ENCODE assay signal across 11 mouse cellular contexts in the genomic region with DNA sequence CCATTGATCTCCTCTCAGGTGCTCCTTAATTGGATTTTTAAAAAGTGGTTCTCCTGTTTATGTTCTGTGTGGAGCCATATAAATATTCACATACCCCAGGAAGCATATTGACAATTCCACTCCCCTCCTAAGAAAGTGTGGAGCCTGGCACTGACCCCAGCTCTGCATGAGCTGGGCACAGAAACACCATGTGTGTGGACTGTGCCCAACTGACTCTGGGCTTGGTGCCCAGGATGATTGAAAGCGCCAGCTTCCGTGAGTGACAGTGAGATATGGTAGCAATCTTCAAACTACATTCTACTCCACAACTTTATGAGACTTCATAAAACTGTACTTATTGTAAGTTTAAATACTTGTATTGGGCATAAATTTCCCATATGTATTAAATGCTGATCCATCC. TPM values are rescaled to one million over a fixed set of nuclear protein-coding genes. Genes with fewer than 3 reads are reported as not detected.
DNase-seq lines count a peak whose midpoint lies in the region; ATAC-seq and TF ChIP-seq lines count a peak whose summit lies in the region.
"Had no signal": no experiment of that assay in that cellular context is flagged by ENCODE, and none has a peak within 500 bp of the region (broad histone marks: within the 10 kb centered on the region; RNA-seq: fewer than 3 reads in every experiment).

No protein-coding gene starts in this region.

- H3K36me3 ChIP-seq in kidney, embryonic 14.5 days (ENCODE audit: control insufficient read depth, insufficient read depth, low read length), result no peaks in the 10 kb centered on the region
- H3K36me3 ChIP-seq in heart, postnatal 0 days (replicated peaks; ENCODE audit: control insufficient read depth, insufficient read depth, low read length), result no peaks in the 10 kb centered on the region
- H3K36me3 ChIP-seq in lung, postnatal 0 days (ENCODE audit: insufficient read depth, low read length), result no peaks in the 10 kb centered on the region
- H3K36me3 ChIP-seq: heart, embryonic 15.5 days had no signal

- H3K27me3 ChIP-seq in kidney, embryonic 14.5 days (ENCODE audit: control insufficient read depth, insufficient read depth, low read length), result no peaks in the 10 kb centered on the region
- H3K27me3 ChIP-seq in heart, postnatal 0 days (ENCODE audit: control insufficient read depth, insufficient read depth, low read length), result no peaks in the 10 kb centered on the region
- H3K27me3 ChIP-seq in lung, postnatal 0 days (replicated peaks; ENCODE audit: insufficient read depth, low read length), result no peaks in the 10 kb centered on the region
- H3K27me3 ChIP-seq: heart, embryonic 15.5 days; megakaryocyte, embryonic 14.5 days had no signal

- 89% methylated on average over 2 of the region's 2 CpGs for WGBS in kidney, embryonic 14.5 days
- 29% methylated on average over 2 of the region's 2 CpGs for WGBS in heart, postnatal 0 days
- 80% methylated on average over 2 of the region's 2 CpGs for WGBS in lung, postnatal 0 days

- no peak overlapping the region for H3K4me3 ChIP-seq in kidney, embryonic 14.5 days (ENCODE audit: low read length)
- H3K4me3 ChIP-seq in heart, postnatal 0 days (ENCODE audit: low read depth, low read length), result no peak overlapping the region
- H3K4me3 ChIP-seq in lung, postnatal 0 days (ENCODE audit: low read depth, low read length), result no peak overlapping the region
- H3K4me3 ChIP-seq: heart, embryonic 15.5 days; megakaryocyte, embryonic 14.5 days had no signal

- no peaks in the 10 kb centered on the region for H3K4me1 ChIP-seq in kidney, embryonic 14.5 days (ENCODE audit: control insufficient read depth, insufficient read depth, low read length)
- no peaks in the 10 kb centered on the region for H3K4me1 ChIP-seq in heart, postnatal 0 days (ENCODE audit: control insufficient read depth, insufficient read depth)
- H3K4me1 ChIP-seq in lung, postnatal 0 days (ENCODE audit: insufficient read depth, low read depth, low read length), result no peaks in the 10 kb centered on the region
- H3K4me1 ChIP-seq: heart, embryonic 15.5 days had no signal

- no peak for TF ChIP-seq EP300 in heart, postnatal 0 days (IDR thresholded peaks at IDR 0.05; ENCODE audit: low read depth)
- no peak for TF ChIP-seq EP300 in lung, postnatal 0 days (IDR thresholded peaks at IDR 0.05)

- no peak overlapping the region for H3K9ac ChIP-seq in kidney, embryonic 14.5 days (ENCODE audit: low read depth, low read length)
- no peak overlapping the region for H3K9ac ChIP-seq in heart, postnatal 0 days (replicated peaks; ENCODE audit: low read depth, low read length)
- no peak overlapping the region for H3K9ac ChIP-seq in lung, postnatal 0 days (replicated peaks; ENCODE audit: low read depth)
- H3K9ac ChIP-seq: heart, embryonic 15.5 days had no signal

- no peaks in the 10 kb centered on the region for H3K9me3 ChIP-seq in kidney, embryonic 14.5 days (ENCODE audit: control insufficient read depth, low read length)
- no peaks in the 10 kb centered on the region for H3K9me3 ChIP-seq in heart, postnatal 0 days (replicated peaks; ENCODE audit: control insufficient read depth, low read length)
- no peaks in the 10 kb centered on the region for H3K9me3 ChIP-seq in lung, postnatal 0 days (ENCODE audit: low read length)
- H3K9me3 ChIP-seq: heart, embryonic 15.5 days; megakaryocyte, embryonic 14.5 days had no signal

- no peak for TF ChIP-seq CTCF in heart, postnatal 0 days (IDR thresholded peaks at IDR 0.05; ENCODE audit: low read depth)
- no peak for TF ChIP-seq CTCF in lung, postnatal 0 days (IDR thresholded peaks at IDR 0.05)

- peak; percentile 5 for DNase-seq in kidney, adult 11 months
- DNase-seq in adrenal gland, postnatal 25 days, result peak; percentile 29
- peak; percentile 57 for DNase-seq in cerebellum, adult 8-10 months
- DNase-seq in heart, postnatal 0 days (ENCODE audit: low spot score), result peak; percentile 63
- no peak for DNase-seq in lung, postnatal 0 days (ENCODE audit: low spot score)
- no peak for DNase-seq in lung, postnatal 25 days (ENCODE audit: low spot score)
- DNase-seq in embryo, embryonic 10 days (ENCODE audit: low spot score), result no peak
- DNase-seq: right cerebral cortex, postnatal 25 days had no signal

- H3K27ac ChIP-seq in kidney, embryonic 14.5 days (ENCODE audit: low read depth, low read length), result no peak overlapping the region
- no peak overlapping the region for H3K27ac ChIP-seq in heart, postnatal 0 days (ENCODE audit: low read depth)
- no peak overlapping the region for H3K27ac ChIP-seq in lung, postnatal 0 days (ENCODE audit: low read length)
- H3K27ac ChIP-seq: heart, embryonic 15.5 days had no signal

- no peak for ATAC-seq in kidney, embryonic 14.5 days (ENCODE audit: low FRiP score, low TSS enrichment)
- ATAC-seq in heart, postnatal 0 days (ENCODE audit: insufficient read depth, low read depth), result no peak
- no peak for ATAC-seq in lung, postnatal 0 days

- H3K4me2 ChIP-seq in kidney, embryonic 14.5 days (replicated peaks; ENCODE audit: low read depth, low read length), result no peak overlapping the region
- H3K4me2 ChIP-seq in heart, postnatal 0 days (ENCODE audit: low read depth, low read length), result no peak overlapping the region
- no peak overlapping the region for H3K4me2 ChIP-seq in lung, postnatal 0 days (replicated peaks; ENCODE audit: low read depth, low read length)
- H3K4me2 ChIP-seq: heart, embryonic 15.5 days had no signal

RNA-seq across cellular contexts. Expression of gene Heca, which starts 35.4 kb away (rescaled TPM):
- polyA plus RNA-seq in kidney, embryonic 14.5 days (2014; fragmentation: Nextera tagmentation; extraction: Ambion mirVana), result 4.1 and 4.5 TPM in 2 replicates
- total RNA-seq in adrenal gland, postnatal 25 days (2021), result 44.3 and 44.5 TPM in 2 replicates
- 54.5 and 68.6 TPM in 2 replicates for total RNA-seq in heart, postnatal 0 days (2014; rRNA removed; ENCODE audit: low replicate concordance)
- 4.4 and 6.0 TPM in 2 replicates for polyA plus RNA-seq in heart, postnatal 0 days (2015; fragmentation: Nextera tagmentation; extraction: Ambion mirVana)
- polyA plus RNA-seq in lung, postnatal 0 days (2015; fragmentation: Nextera tagmentation; extraction: Ambion mirVana), result 8.2 TPM in 2 replicates

RNA-seq across cellular contexts. Expression of gene Abracl, which starts 39.8 kb away (rescaled TPM):
- polyA plus RNA-seq in kidney, embryonic 14.5 days (2014; fragmentation: Nextera tagmentation; extraction: Ambion mirVana), result 134 and 179 TPM in 2 replicates
- total RNA-seq in adrenal gland, postnatal 25 days (2021), result 25.7 and 31.1 TPM in 2 replicates
- 84.3 and 88.7 TPM in 2 replicates for total RNA-seq in heart, postnatal 0 days (2014; rRNA removed; ENCODE audit: low replicate concordance)
- polyA plus RNA-seq in heart, postnatal 0 days (2015; fragmentation: Nextera tagmentation; extraction: Ambion mirVana), result 255 and 288 TPM in 2 replicates
- polyA plus RNA-seq in lung, postnatal 0 days (2015; fragmentation: Nextera tagmentation; extraction: Ambion mirVana), result 137 and 148 TPM in 2 replicates

Comparison
In these comparisons a context has a peak if more than half of its experiments do, and no peak if none do; other contexts are left out.
1. DNase-seq: peak in kidney, adult 11 months (single experiment), adrenal gland, postnatal 25 days (single experiment), cerebellum, adult 8-10 months (single experiment) and heart, postnatal 0 days (single experiment); none in lung, postnatal 0 days (single experiment), lung, postnatal 25 days (single experiment) and embryo, embryonic 10 days (single experiment).